ENCODE assay signal across 9 mouse cellular contexts in the genomic region with DNA sequence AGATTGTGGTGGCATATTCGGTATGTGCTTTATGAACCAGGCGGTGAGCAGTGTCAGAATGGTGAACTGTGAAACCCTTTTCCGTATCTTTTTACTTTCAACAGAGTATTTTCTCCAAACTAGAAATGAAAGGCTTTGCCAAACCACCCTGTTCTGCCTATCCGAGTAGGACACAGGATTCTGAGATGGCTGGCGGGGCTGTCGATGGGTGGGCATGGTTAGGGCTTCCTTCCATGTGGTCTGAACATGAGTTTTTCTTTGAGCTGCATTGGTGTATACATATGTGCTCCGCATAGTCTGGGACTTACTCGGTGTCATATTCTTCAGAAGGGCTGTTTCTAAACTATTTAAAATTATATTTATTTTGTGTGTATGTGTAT. TPM values are rescaled to one million over a fixed set of nuclear protein-coding genes. Genes with fewer than 3 reads are reported as not detected.
DNase-seq lines count a peak whose midpoint lies in the region; ATAC-seq and TF ChIP-seq lines count a peak whose summit lies in the region.
"Had no signal": no experiment of that assay in that cellular context is flagged by ENCODE, and none has a peak within 500 bp of the region (broad histone marks: within the 10 kb centered on the region; RNA-seq: fewer than 3 reads in every experiment).

No protein-coding gene starts in this region.

- H3K4me2 ChIP-seq in heart, embryonic 12.5 days, result peak overlapping the region; percentile 73
- peak overlapping the region; percentile 92 for H3K4me2 ChIP-seq in intestine, postnatal 0 days (replicated peaks; ENCODE audit: low read depth)
- peak overlapping the region; percentile 64 for H3K4me2 ChIP-seq in neural tube, embryonic 12.5 days (replicated peaks)

- no peak overlapping the region; the same call in 1 of the 2 replicates for H3K27ac ChIP-seq in heart, embryonic 12.5 days (ENCODE audit: poor library complexity, severe bottlenecking)
- H3K27ac ChIP-seq in intestine, postnatal 0 days (ENCODE audit: low read depth, low read length), result no peak overlapping the region
- no peak overlapping the region for H3K27ac ChIP-seq in neural tube, embryonic 12.5 days

- no peak for DNase-seq in heart, adult 9 months (ENCODE audit: low spot score in 2 of 2)
- DNase-seq in thymus, postnatal 14 days, result peak; percentile 23
- no peak for DNase-seq in thymus, adult 18-20 months
- no peak for DNase-seq in adrenal gland, adult 8-10 months
- DNase-seq in lung, postnatal 4 days, result no peak

- peak overlapping the region; percentile 96 for H3K9ac ChIP-seq in heart, embryonic 12.5 days
- H3K9ac ChIP-seq in intestine, postnatal 0 days (ENCODE audit: low read depth, low read length), result peak overlapping the region; percentile 84
- peak overlapping the region; percentile 95 for H3K9ac ChIP-seq in neural tube, embryonic 12.5 days

- no peak for TF ChIP-seq CTCF in intestine, postnatal 0 days (IDR thresholded peaks at IDR 0.05; ENCODE audit: low read depth)

- no peaks in the 10 kb centered on the region for H3K27me3 ChIP-seq in heart, embryonic 12.5 days (replicated peaks)
- H3K27me3 ChIP-seq in intestine, postnatal 0 days (replicated peaks; ENCODE audit: control insufficient read depth, insufficient read depth, low read length), result no peaks in the 10 kb centered on the region
- no peaks in the 10 kb centered on the region for H3K27me3 ChIP-seq in neural tube, embryonic 12.5 days (replicated peaks)
- H3K27me3 ChIP-seq: Patski had no signal

- H3K4me3 ChIP-seq in heart, embryonic 12.5 days, result peak overlapping the region; percentile 89
- H3K4me3 ChIP-seq in intestine, postnatal 0 days (ENCODE audit: low read depth, low read length), result peak overlapping the region; percentile 77
- peak overlapping the region; percentile 97 for H3K4me3 ChIP-seq in neural tube, embryonic 12.5 days

- ATAC-seq in heart, embryonic 12.5 days (ENCODE audit: insufficient number of reproducible peaks, low FRiP score), result no peak
- ATAC-seq in intestine, postnatal 0 days, result no peak
- peak; percentile 21; the same call in 1 of the 2 replicates for ATAC-seq in neural tube, embryonic 12.5 days (ENCODE audit: low FRiP score, low read depth)

- peaks cover 10% of the 10 kb centered on the region for H3K4me1 ChIP-seq in heart, embryonic 12.5 days (replicated peaks)
- no peaks in the 10 kb centered on the region for H3K4me1 ChIP-seq in intestine, postnatal 0 days (replicated peaks; ENCODE audit: control insufficient read depth, insufficient read depth, low read length)
- 0 out of 2 replicates have a peak, but pooled peaks cover 11% of the 10 kb centered on the region for H3K4me1 ChIP-seq in neural tube, embryonic 12.5 days

- 16% methylated on average over 8 of the region's 8 CpGs for WGBS in heart, embryonic 12.5 days
- 10% methylated on average over 8 of the region's 8 CpGs for WGBS in intestine, postnatal 0 days
- WGBS in neural tube, embryonic 12.5 days, result 19% methylated on average over 8 of the region's 8 CpGs

- no peaks in the 10 kb centered on the region for H3K36me3 ChIP-seq in heart, embryonic 12.5 days
- H3K36me3 ChIP-seq in intestine, postnatal 0 days (ENCODE audit: control insufficient read depth, insufficient read depth), result no peaks in the 10 kb centered on the region
- H3K36me3 ChIP-seq in neural tube, embryonic 12.5 days, result no peaks in the 10 kb centered on the region

- H3K9me3 ChIP-seq in heart, embryonic 12.5 days (replicated peaks), result no peaks in the 10 kb centered on the region
- no peaks in the 10 kb centered on the region for H3K9me3 ChIP-seq in intestine, postnatal 0 days (ENCODE audit: control insufficient read depth)
- H3K9me3 ChIP-seq in neural tube, embryonic 12.5 days, result no peaks in the 10 kb centered on the region

RNA-seq across cellular contexts. Expression of a gene that starts 1.0 kb away (rescaled TPM):
- polyA plus RNA-seq in heart, embryonic 12.5 days (2016; fragmentation: Nextera tagmentation; extraction: Ambion mirVana), result 4.1 and 5.0 TPM in 2 replicates
- 1.6 and 2.0 TPM in 2 replicates for polyA plus RNA-seq in intestine, postnatal 0 days (2015; fragmentation: Nextera tagmentation; extraction: Ambion mirVana)
- polyA plus RNA-seq in neural tube, embryonic 12.5 days (2016; fragmentation: Nextera tagmentation; extraction: Ambion mirVana), result 6.3 and 6.5 TPM in 2 replicates
- 10 to 100 TPM; 22.1 to 35.7 (median 29.2) TPM for total RNA-seq in adrenal gland, adult 8-10 months (2022)

RNA-seq across cellular contexts. Expression of a gene that starts 35.8 kb away (rescaled TPM):
- 0.06 and 0.40 TPM in 2 replicates for polyA plus RNA-seq in heart, embryonic 12.5 days (2016; fragmentation: Nextera tagmentation; extraction: Ambion mirVana)
- 0.35 and 0.52 TPM in 2 replicates for polyA plus RNA-seq in intestine, postnatal 0 days (2015; fragmentation: Nextera tagmentation; extraction: Ambion mirVana)
- polyA plus RNA-seq in neural tube, embryonic 12.5 days (2016; fragmentation: Nextera tagmentation; extraction: Ambion mirVana), result 0.28 and 0.55 TPM in 2 replicates
- total RNA-seq in adrenal gland, adult 8-10 months (2022), result 10 to 100 TPM; 28.0 to 44.6 (median 34.7) TPM
